Mouse (Mus musculus) limb, embryonic 11.5 days (tissue): ENCODE measurements around the gene Dapp1. TPM values are rescaled to one million over a fixed set of nuclear protein-coding genes. Genes with fewer than 3 reads are reported as not detected.
"Not testable (repeated sequence)": the region's sequence is repeated elsewhere in the genome, so short reads cannot be mapped to it uniquely, and the experiment has no call there.

Experiments used
- ATAC-seq: fragments of 200-750 bp; cut with Nextera tagmentation; 2 replicates; pipeline ENCODE4 v1.8.0; 2017; ENCODE audit warnings: low read depth; ENCODE audit not compliant: insufficient number of reproducible peaks, low FRiP score, low TSS enrichment
- DNase-seq: peaks from one replicate; pipeline ENCODE4 v3.0.0-alpha.2; 2015; ENCODE audit warnings: low spot score
- H3K27ac ChIP-seq: fragments of 300-500 bp; sonication (generic); replicated peaks from 2 replicates; pipeline ENCODE4 v1.5.1; 2014; ENCODE audit warnings: low read depth, mild to moderate bottlenecking, low read length
- H3K27me3 ChIP-seq: fragments of 300-500 bp; sonication (generic); 2 replicates; pipeline ENCODE4 v1.6.1; 2014; ENCODE audit warnings: mild to moderate bottlenecking, low read length, mixed read lengths; ENCODE audit not compliant: control insufficient read depth, insufficient read depth
- H3K36me3 ChIP-seq: fragments of 300-500 bp; sonication (generic); 2 replicates; pipeline ENCODE4 v1.6.1; 2014; ENCODE audit warnings: mild to moderate bottlenecking, low read length, moderate library complexity, mixed read lengths; ENCODE audit not compliant: control insufficient read depth, insufficient read depth
- H3K4me1 ChIP-seq: fragments of 300-500 bp; sonication (generic); 2 replicates; pipeline ENCODE4 v1.6.1; 2014; ENCODE audit warnings: low read length, mixed read lengths; ENCODE audit not compliant: control insufficient read depth, insufficient read depth
- H3K4me2 ChIP-seq: fragments of 300-500 bp; sonication (generic); 2 replicates; pipeline ENCODE4 v1.6.1; 2014; ENCODE audit warnings: low read depth, mild to moderate bottlenecking, moderate library complexity; ENCODE audit not compliant: severe bottlenecking
- H3K4me3 ChIP-seq: fragments of 300-500 bp; sonication (generic); 2 replicates; pipeline ENCODE4 v1.5.1; 2014; ENCODE audit warnings: low read depth, low read length
- H3K9ac ChIP-seq: fragments of 300-500 bp; sonication (generic); 2 replicates; pipeline ENCODE4 v1.6.1; 2014; ENCODE audit warnings: mild to moderate bottlenecking, low read length
- H3K9me3 ChIP-seq: fragments of 300-500 bp; sonication (generic); 2 replicates; pipeline ENCODE4 v1.6.1; 2016; ENCODE audit warnings: low read length; ENCODE audit not compliant: control insufficient read depth
- WGBS: fragments of 180-500 bp; shearing (Covaris S2); extraction: QIAGEN DNeasy Blood & Tissue Kit; methylation state at CpG from one replicate; pipeline ENCODE4 v1.1.7; 2014; 5-methylcytosine and 5-hydroxymethylcytosine counted together
- polyA plus RNA-seq: library from polyadenylated mRNA; unstranded; fragments of >200 nt; fragmentation: Nextera tagmentation; extraction: Ambion mirVana; gene quantifications from 2 replicates; pipeline ENCODE4 v1.2.1, GENCODE M21; 2014

Gene Dapp1
- polyA plus RNA-seq, 1 experiment from 2014 or later = 3.0 TPM

DNA sequence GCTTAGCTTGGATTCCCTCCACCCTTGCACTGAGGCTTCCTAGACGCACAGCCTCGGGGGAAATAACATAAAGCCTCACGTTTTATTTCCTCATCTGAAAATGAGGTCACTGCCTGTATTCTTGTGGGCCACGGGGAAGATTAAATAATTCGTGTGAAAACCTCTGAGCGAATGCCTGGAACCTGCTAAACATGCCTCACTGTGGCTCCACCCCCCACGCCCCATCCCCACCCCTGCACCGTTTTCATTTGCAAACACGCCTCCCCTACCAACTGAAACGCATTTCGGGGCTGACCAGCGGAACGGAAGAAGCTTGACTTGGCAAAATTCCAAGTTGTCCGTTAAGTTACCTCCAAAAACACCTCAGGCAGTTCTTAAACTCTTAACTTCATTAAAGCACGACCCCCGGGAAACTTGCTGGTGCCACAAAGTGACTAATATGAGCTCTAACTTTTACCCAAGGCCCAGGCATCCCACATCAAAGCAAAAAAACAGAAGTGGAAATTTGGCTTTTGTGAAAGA is 25.7 kb downstream of the Dapp1 start:
- H3K27ac ChIP-seq = no peak overlapping the region
- no peak overlapping the region for H3K4me3 ChIP-seq
- H3K9ac ChIP-seq = no peak overlapping the region
- no peaks in the 10 kb centered on the region for H3K9me3 ChIP-seq
- H3K4me2 ChIP-seq = peak overlapping the region; percentile 8; the same call in 1 of the 2 replicates
- 0 out of 2 replicates have a peak, but pooled peaks cover 5% of the 10 kb centered on the region for H3K4me1 ChIP-seq
- no peak for DNase-seq
- H3K27me3 ChIP-seq = no peaks in the 10 kb centered on the region
- whole genome bisulfite sequencing = 19% methylated on average over 16 of the region's 16 CpGs
- ATAC-seq = no peak
- H3K36me3 ChIP-seq = no peaks in the 10 kb centered on the region

DNA sequence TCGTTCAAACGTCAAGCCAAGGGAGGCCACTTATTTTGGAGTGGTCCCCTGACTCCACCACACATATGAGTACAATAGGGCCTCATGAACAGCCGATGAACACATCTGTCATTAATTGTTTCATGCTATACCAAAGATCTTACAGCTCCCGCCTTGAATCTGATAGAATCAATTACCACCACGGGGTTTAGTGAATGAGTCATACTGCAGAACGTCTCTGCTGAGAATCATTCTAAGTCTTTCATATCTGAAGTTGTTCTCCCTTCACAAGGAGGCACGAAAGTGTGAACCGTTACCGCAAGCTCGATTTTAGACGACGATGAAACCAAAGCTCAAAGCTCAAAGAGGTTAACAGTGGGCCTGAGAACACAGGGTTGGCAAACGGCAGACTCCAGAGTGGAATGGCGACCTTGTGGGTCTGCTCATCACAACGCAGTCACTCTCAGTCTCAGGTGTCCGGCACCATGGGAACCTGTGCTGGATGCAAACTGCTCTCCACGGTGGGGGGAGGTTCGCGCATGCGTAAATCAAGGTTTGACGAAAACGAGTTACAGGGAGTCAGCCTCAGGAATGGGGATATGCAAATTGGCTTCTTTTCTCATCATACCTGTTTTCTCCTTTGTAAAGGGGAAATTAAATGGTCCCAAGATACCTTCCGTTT is 27.0 kb downstream of the Dapp1 start:
- Histone ChIP-seq H3K36me3 (no peaks in the 10 kb centered on the region), H3K4me2 (no peak overlapping the region), H3K9me3 (no peaks in the 10 kb centered on the region), H3K4me3 (no peak overlapping the region), H3K27ac (no peak overlapping the region), H3K4me1 (0 out of 2 replicates have a peak, but pooled peaks cover 5% of the 10 kb centered on the region), H3K27me3 (no peaks in the 10 kb centered on the region), H3K9ac (no peak overlapping the region)
- ATAC-seq (no peak), DNase-seq (no peak)
- WGBS = 62% methylated on average over 23 of the region's 23 CpGs

- H3K9ac ChIP-seq = no peak overlapping the region
- no peak overlapping the region for H3K27ac ChIP-seq
- 66% methylated on average over 14 of the region's 14 CpGs for WGBS
- no peak overlapping the region for H3K4me2 ChIP-seq
- H3K27me3 ChIP-seq = no peaks in the 10 kb centered on the region
- H3K9me3 ChIP-seq = no peaks in the 10 kb centered on the region
- no peaks in the 10 kb centered on the region for H3K36me3 ChIP-seq
- ATAC-seq = 0 out of 2 replicates have a peak, but pooled peaks have one; percentile 15
- 0 out of 2 replicates have a peak, but pooled peaks cover 5% of the 10 kb centered on the region for H3K4me1 ChIP-seq
- H3K4me3 ChIP-seq = no peak overlapping the region
- DNase-seq = peak; percentile 56
Measured at GRCm38 (mm10) chr3:137952914-137953880, 28.1 kb downstream of the Dapp1 start.

DNA sequence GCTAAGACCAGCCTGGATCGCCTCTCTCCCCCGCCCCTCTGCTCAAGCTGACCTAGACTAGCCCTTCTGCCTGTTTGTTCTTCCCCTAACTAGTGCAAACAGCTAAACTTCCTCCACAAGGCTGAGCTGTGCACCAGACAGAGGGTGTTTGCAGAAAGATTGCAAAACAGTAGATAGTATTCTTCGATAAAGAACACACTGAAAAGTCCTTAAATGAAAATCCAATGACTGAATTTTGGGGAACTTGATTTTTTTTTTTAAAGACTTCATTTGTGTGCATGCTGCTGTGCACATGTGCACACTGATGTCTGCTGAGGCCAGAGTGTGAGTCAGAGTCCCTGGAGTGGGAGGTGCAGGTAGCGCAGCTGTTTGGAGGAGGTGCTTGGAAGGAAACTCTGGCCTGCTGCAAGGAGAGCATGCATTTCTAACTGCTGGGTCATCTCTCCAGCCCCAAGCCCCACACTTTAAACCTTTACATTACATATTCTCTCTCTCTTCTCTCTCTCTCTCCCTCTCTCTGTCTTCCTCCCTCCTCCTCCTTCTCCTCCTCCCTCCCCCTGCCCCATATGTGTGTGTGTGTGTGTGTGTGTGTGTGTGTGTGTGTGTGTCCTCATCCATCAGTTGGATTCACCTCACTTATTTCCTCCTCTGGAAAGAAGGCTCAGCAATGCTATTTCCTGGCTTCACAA is 29.0 kb downstream of the Dapp1 start:
- DNase-seq (no peak), ATAC-seq (peak; percentile 69; the same call in 1 of the 2 replicates)
- WGBS = 64% methylated on average over 4 of the region's 4 CpGs
- no peak overlapping the region for H3K4me2 ChIP-seq
- 0 out of 2 replicates have a peak, but pooled peaks cover 5% of the 10 kb centered on the region for H3K4me1 ChIP-seq
- no peak overlapping the region for H3K4me3 ChIP-seq
- H3K9ac ChIP-seq = no peak overlapping the region
- H3K27ac ChIP-seq = no peak overlapping the region
- H3K36me3 ChIP-seq = no peaks in the 10 kb centered on the region
- no peaks in the 10 kb centered on the region for H3K9me3 ChIP-seq
- no peaks in the 10 kb centered on the region for H3K27me3 ChIP-seq

DNA sequence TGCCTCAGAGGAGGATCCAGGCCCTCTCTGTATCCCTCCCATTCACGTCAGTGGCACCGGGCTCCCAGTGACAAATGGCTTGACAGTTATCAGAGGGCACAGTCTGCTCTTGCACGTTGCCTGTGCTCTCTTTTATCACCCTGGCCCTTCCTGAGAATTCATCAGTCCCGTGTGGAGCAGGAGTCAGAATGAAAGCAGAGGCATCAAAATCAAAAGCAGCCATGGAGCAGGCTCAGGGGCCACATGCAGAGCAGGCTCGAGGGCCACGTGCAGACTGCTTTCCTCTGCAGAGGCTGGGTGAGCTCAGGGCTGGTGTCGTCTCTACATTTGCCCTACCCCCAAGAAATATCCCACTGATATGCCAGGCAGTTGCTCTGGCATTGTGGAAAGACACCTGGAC is 29.5 kb downstream of the Dapp1 start:
- no peak for DNase-seq
- Histone ChIP-seq H3K27me3 (no peaks in the 10 kb centered on the region), H3K4me1 (0 out of 2 replicates have a peak, but pooled peaks cover 5% of the 10 kb centered on the region), H3K9me3 (no peaks in the 10 kb centered on the region), H3K36me3 (no peaks in the 10 kb centered on the region), H3K4me2 (no peak overlapping the region), H3K4me3 (no peak overlapping the region), H3K9ac (no peak overlapping the region), H3K27ac (no peak overlapping the region)
- peak; percentile 19; the same call in 1 of the 2 replicates for ATAC-seq
- 26% methylated on average over 7 of the region's 7 CpGs for WGBS

GRCm38 (mm10) chr3:137951302-137951701 is 30.0 kb downstream of the Dapp1 start:
- not testable (repeated sequence) for H3K4me1 ChIP-seq, H3K9ac ChIP-seq, H3K27ac ChIP-seq, H3K9me3 ChIP-seq, H3K27me3 ChIP-seq, H3K36me3 ChIP-seq, H3K4me2 ChIP-seq, DNase-seq, ATAC-seq, H3K4me3 ChIP-seq
- WGBS = 90% methylated on average over 3 of the region's 3 CpGs

DNA sequence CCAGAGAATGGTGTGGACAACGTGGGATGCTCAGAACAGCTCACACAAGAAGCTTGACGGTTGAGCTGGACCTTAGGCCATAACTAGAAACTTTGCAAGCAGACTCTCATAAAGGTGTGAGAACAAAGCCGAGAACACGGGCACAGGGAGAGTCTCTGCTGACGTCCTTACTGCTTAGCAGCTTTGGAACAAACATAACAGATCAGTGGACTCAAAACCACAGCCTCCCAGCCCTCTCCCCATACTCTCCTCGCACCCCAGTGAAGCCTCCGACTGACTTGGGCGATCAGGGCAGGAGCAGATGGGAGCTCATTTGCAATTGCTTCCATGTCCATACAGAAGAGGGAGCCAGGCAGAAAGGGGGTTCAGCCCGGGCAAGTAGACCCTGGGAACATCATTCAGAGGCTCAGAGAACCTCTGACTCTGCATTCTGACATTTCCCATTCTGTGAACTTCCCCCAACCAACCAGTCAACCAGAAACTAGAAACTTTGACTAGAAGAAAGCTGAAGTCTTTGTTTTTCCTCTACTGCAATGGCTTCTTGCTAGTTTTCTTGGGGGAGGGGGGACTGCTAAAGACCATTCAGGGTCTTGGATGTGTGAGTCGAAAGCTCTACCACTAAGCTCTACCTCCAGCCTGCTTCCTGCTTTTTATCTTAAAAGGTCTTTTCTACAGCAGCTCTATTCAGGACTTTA is 31.0 kb downstream of the Dapp1 start:
- Histone ChIP-seq H3K4me3 (no peak overlapping the region), H3K9ac (no peak overlapping the region), H3K9me3 (no peaks in the 10 kb centered on the region), H3K4me1 (0 out of 2 replicates have a peak, but pooled peaks cover 5% of the 10 kb centered on the region), H3K27ac (no peak overlapping the region), H3K4me2 (no peak overlapping the region), H3K36me3 (no peaks in the 10 kb centered on the region), H3K27me3 (no peaks in the 10 kb centered on the region)
- WGBS = 79% methylated on average over 10 of the region's 10 CpGs
- DNase-seq (no peak), ATAC-seq (no peak)
